Mouse (Mus musculus) c-Kit-positive CD71-positive TER-119-positive erythroid progenitor cells, embryonic 14.5 days (primary cell): ENCODE measurements around the gene Chst13.

Source experiments
- DNase-seq: peaks from one replicate; pipeline ENCODE4 v3.0.0-alpha.2; 2013; ENCODE audit warnings: low spot score

The Chst13 gene

GRCm38 (mm10) chr6:90324991-90325390 lies at the start of gene Chst13:
TSS of gene Chst13 (minus strand) at chr6:90325185.
- no peak for DNase-seq

- peak; percentile 82 for DNase-seq
Measured at GRCm38 (mm10) chr6:90374647-90375046, 49.7 kb upstream of the Chst13 start.

GRCm38 (mm10) chr6:90369725-90370553 lies 45.0 kb upstream of the Chst13 start:
- peak; percentile 25 for DNase-seq

DNA sequence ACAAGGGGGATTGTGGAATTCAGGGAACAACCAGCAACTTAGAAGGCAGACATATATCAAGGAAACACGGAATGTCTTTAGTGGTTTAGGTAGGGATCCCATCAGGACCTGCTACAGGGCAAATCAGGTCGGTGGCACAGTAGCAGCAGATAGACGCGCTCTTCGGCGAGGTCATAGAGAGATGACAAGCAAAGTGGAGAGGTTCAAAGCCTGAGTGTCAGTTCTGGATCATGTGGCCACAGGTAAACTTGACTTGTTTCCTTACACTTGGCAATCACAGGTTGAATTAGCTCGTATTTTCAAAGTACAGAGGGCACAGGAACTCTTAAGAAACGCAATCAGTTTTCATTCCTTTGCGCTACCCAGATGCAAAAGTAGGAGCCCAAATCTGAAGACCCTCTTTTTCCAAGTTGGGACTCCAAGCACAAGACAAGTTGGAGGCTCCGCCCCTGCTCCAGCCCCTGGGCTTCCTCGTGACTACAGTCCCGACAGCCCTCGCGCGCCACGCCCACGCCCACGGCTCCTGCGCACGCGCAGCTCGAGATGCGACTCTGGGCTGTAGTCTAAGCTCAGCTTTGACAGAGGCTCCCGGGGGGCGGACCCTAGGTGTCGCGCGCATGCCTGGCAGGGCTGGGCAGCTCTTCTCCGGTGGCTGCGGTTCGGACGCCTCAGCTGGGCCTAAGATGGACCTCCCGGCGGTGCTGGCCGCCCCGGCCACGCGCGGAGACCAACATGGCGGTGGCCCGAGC lies 44.2 kb upstream of the Chst13 start, which contains the start of gene Zxdc:
Zxdc (plus strand) TSS at position 517 of the 749 bp plus-strand sequence.
- peak; percentile 94 for DNase-seq

GRCm38 (mm10) chr6:90363301-90363700 lies 38.3 kb upstream of the Chst13 start:
- DNase-seq = no peak

DNA sequence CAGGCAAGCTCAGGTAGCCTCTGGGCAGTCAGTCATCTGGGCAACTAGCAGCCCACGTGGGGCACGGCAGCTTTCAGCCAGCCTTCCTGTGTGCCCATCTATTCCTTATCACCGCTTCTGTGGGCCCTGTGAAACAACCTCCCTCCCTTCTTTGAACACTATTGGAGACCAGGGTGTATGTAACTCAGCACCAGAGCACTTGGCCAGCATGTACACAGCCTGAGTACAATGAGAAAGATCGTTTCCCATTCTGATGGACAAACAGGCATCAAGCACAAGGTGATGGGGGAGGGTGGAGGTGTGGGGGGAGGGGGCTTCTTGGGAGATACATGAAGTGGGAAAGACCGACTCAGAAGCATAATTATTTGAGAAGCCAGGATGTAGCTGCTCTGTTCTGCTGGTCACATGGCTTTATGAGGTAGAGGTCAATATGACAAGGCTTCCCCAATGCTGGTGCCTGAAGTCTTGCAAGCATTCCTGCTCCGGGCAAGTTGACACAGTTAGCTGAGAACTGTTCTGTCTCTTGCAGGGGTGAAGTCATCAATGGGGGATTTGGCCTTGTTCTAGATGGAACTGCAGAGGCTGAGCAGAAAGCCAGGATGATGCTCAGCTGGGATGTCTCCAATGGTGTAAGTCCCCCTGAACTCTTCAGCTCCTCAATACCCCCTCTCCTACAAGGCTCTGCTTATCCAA lies 36.1 kb upstream of the Chst13 start:
- DNase-seq = no peak

DNA sequence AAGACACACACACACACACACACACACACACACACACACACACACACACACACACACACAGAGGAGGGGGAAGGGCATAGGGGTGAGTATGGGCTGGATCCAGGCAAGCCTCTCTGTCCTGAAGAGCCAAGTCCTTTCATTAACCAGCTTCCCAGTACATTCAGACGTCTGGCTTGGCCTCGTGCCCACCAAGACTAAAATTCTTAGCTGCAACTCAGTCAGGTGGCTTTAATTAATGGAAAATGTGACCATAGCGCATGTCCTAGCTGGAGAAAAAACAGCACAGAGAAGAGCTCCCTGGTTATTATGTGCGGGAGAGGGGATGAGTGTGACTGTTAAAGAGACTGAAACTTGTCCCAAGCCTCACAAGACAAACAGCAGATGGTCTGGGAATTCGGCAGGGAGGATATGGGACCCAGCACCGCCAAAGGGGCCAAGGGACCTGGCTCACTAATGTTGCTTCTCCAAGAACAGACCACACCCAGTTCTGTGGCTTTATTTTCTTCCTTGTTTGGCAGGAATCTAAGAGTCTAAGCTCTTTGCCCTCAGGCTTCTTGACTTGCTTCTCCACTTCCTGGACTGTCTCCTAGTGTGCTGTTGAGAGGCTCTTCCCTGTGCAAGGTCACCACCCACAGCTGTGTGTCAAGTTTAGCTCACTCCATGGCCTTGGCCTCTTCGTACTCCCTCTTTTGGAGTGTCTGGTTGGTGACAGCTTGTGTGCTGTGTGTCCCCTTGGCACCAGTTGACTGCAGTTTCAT lies 35.2 kb upstream of the Chst13 start:
- DNase-seq = no peak

GRCm38 (mm10) chr6:90359445-90359844 lies 34.5 kb upstream of the Chst13 start:
- no peak for DNase-seq

- DNase-seq = no peak
Measured at GRCm38 (mm10) chr6:90358142-90358541, 33.2 kb upstream of the Chst13 start.

DNA sequence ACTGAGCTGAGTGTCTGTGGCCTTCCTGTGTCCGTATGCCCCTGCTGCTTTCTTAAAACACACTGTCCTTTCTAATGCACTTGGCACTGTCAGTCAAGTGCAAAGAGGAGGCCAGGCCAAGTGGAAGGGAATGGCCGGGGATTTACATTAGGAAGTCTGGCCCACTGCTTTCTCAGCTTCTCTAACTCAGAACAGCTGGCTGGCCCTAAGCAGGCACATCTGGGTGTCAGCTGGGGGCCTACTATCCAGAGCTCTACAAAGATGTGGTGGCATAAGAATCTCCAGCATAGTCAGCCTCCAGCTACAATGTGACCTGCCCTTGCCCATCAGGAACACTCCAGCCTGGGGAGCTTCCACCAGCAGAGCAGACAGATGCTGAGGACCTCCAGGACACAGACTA lies 25.0 kb upstream of the Chst13 start:
- no peak for DNase-seq

DNA sequence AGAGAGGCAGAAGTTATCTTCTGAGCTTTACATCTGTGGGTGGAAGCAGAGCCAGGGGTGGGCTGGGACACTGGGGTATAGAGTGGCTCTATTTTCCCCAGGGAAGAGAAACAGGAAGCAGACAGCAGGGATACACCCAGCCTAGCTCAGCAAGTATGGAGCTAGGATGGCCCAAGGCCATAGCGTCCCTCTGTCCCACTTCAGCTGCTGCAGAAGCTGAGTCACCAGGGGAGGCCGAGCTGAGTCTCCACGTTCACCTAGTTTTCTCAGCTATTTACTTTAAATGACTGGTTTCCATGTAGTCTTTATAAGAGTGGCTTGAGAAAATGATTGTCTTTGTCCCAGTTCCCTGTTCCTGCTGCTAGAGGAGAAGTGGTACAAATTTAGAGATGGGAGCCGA lies 23.5 kb upstream of the Chst13 start:
- DNase-seq = no peak

DNA sequence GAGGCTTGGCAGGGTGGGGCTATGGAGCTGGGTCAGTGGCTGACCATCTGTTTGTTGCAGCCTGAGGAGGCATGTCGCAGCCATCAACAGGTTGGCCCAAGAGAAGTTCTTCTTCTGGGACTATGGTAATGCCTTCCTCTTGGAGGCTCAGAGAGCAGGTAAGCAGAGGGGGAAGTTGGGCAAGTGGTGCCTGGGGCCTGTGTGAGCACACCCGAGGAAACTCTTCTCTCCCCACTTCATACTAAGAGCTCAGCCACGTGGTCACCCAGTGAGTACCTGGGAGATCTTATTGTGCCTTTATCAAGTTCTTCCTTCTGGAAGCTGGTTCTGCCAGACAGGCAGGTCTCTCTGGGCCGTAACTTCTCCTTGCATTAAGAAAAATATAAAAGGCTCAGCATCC lies 22.2 kb upstream of the Chst13 start:
- no peak for DNase-seq

GRCm38 (mm10) chr6:90342343-90342742 lies 17.4 kb upstream of the Chst13 start:
- DNase-seq = no peak

DNA sequence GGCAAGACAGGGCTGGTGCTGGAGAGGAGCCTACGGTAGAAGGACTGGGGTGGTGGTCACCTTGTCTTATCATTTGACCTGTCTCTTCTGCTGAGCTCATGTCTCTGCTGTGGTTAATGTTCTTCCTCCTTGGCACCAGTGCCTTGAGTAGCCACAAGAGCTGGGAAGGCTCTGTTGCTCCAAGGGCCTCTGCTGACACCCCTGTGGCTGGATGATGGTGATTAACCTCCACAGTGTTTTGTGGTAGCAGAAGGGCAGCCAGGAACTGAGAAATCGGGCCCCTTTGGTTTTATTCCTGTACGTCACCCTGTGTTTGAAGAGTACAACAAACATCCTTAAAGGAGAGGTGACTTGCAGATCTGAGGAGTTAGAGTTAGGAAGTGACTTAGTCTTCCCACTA lies 9.3 kb upstream of the Chst13 start:
- no peak for DNase-seq

- no peak for DNase-seq
Measured at GRCm38 (mm10) chr6:90332561-90333425, 7.8 kb upstream of the Chst13 start, which contains the start of gene Uroc1. TSS of gene Uroc1 (plus strand) at chr6:90333284.

- no peak for DNase-seq
Measured at GRCm38 (mm10) chr6:90329953-90330352, 5.0 kb upstream of the Chst13 start.

- no peak for DNase-seq
Measured at GRCm38 (mm10) chr6:90327670-90328069, 2.7 kb upstream of the Chst13 start.

DNA sequence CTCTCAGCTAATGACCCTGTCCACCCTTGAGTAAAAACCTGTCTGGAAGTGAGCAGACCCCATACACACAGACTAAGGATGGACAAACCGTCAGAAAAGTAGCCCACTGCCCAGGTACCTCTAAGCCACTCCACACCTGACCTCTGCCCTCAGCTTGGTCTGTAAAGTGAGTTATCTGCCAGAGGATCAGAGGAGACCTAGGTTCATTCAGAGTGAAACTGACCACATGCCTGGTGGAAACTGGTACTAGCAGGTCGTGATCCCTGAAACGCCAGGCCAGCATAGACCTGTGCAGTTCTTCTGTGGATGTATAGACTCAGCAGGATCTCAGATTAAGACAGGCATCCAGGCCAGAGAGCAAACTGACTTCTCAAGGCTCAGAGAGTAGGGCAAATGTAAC lies 522 bp downstream of the Chst13 start:
- DNase-seq = no peak

GRCm38 (mm10) chr6:90324026-90324425 lies 959 bp downstream of the Chst13 start:
- no peak for DNase-seq

- no peak for DNase-seq
Measured at GRCm38 (mm10) chr6:90321811-90322210, 3.2 kb downstream of the Chst13 start.

- DNase-seq = no peak
Measured at GRCm38 (mm10) chr6:90320429-90320828, 4.6 kb downstream of the Chst13 start.
